Mouse (Mus musculus) fibroblast of lung, adult 2 months (primary cell): ENCODE measurements at regions not wholly inside any gene's neighbourhood (a gene's known extent, or its start where the extent isn't known, plus 50 kb on each side); places are given as distances from the start of the nearest gene placed in this dataset.

Experiments used
- DNase-seq: peaks from one replicate; pipeline ENCODE4 v3.0.0-alpha.2; 2011; ENCODE audit warnings: low read depth

DNA sequence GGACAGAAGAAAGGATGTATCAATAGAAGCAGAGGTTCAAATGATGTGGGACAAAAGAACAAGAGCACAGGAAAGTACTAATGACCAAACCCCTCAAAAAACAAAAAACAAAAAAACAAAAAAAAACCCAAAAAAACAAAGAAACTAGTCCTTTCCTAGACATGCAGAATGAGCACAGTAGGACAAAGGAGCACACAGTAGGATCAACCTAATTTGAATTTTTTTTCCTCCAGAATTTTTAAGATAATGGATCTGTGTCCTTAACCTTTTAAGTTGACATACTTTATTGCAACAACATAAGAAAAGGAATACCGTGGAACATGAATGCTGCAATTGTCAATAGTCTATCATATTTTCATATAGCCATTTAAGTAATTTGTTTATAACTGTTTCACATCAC lies 370.2 kb upstream of the Dach1 start:
- DNase-seq, result no peak

DNA sequence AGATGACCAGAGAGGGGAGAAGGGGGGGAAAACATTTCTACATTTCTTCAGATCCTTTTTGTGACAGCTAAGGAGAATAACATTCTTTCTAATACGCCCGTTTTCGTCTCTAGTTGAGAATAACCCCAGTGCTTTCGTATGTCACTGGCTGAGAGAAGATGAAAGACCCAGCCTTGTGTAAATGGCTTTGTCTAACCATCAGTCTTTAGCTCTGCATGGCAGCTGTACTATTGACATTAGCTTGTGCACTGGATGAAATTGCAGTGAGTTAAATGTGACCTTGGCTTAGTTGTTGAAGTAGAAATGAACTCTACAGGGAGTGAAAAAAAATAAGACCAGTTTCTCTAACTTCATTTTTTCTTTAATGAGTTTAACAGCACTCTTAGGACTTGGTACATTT lies 368.7 kb upstream of the Dach1 start:
- no peak for DNase-seq

DNA sequence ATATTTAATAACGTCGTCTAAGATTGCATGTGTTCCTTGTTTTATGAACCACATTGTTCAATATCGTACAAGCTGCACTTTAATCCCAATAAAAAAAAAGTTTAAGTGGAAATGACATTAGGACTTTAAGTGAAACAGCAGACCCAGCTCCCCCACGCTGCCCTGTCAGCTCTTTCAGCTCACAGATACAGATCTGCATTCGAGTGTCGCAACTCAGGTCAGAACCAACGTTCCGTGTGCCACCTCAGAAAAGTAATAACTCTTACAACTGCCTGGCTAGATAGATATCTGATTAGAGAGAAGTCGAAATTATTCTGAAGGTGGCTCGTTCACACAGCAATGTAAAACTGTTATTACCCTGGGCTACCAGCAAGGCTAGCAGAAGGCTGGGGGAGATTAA lies 364.0 kb upstream of the Dach1 start:
- no peak for DNase-seq

DNA sequence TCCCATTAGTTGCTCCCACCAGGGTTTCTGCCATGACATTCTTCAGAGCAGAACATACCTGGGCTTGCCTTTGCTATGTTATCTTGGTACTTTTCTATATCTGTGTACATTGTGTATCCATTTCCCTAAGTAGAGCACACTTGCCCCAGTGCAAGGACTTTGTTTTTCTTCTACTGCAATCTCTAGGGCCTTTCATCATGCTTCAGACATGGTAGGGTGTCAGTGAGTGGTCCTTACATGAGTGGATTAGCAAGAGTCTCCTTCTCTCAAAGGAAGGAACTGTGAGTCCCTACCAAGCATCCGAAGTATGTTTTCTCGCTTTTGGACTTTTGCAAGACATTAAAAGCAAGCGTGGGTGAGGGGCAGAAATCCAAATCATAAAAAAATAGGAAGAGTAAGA lies 351.4 kb upstream of the Dach1 start:
- no peak for DNase-seq

DNA sequence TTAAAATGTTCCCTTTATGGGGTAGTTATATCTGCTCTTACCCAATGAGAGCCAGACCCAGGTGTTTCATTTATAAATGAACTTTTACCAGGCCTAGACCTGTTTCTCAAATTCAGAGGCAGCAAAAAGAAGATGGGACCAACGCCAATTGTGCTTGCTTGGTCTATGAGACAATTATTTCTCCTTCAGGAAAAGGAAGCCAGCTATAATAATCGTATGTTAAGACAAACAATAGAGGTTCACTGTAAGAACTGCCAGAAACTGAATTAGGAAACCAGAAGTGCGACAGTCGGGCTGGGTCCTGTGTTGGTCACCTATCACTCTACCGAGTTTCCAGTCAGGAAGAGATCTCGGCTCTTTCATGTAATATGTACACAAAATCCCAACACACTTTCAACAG lies 335.8 kb upstream of the Dach1 start:
- no peak for DNase-seq

DNA sequence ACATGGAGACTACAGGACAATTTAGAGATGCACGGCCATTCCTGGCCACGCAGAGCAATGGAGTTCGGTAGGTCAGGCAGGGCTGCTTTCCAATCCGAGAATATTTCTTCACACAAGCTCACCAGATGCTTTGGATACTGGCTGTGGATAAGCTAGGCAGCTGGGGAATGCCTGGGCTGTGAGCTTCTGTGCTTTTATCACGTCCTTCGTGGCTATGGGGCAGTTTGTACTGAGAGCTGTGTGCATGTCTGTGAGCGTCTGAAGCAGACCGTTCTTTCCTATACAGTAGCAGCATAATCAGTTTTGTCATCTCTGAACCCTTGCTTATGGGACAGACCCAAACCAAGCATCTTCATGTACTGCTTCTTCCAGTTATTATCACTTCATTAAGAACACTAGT lies 307.9 kb upstream of the Dach1 start:
- no peak for DNase-seq

DNA sequence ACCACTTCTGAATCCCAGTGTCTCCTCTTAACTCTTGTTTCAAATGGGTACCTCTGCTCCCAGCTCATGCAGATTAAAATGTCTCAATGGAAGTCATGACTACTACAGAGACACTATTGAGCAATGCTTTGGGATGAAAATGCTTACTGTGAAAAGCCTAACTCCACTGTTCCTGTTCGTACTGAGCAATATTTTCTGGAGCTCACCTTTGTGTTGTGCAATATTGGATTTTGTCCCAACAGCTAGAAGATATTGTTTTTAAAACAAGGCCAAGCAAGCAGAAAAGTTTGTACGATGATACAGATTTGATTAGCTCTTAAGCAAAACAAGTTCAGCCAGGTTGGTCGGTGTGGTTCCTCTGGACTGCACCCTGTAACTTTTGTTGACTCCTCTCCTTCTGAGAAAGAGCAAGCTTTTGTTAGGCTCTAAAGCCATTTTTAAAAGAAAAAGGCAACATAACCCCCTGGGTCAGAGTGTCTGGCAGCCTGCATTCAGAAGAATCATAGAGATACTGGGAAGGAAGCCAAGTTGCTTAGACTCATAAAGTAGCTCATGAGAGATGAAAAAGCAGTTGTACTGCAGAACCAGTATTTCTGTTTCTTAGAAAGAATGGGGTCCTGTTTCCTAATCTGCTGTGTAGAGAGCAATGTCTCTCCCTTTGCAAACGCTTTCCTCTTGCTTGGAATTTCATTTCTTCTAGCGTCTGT lies 302.4 kb upstream of the Dach1 start:
- no peak for DNase-seq

DNA sequence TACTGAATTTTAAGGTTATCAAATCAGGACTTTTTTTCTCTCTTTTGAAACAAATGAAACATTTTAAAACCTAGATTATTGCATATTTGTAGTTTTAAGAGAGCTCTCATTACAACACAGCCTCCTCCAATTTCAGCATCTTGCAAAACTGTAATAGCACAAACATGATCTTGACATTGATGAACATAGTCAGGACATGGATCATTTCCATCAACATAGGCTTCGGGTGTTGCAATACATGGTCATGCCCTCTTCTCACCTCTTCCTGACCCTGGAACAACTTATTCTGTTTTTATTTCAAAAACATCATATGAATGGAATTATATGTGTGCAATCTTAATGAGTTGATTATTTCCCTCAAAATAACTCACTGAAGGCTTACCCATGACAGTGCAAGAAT lies 284.9 kb upstream of the Dach1 start:
- no peak for DNase-seq

DNA sequence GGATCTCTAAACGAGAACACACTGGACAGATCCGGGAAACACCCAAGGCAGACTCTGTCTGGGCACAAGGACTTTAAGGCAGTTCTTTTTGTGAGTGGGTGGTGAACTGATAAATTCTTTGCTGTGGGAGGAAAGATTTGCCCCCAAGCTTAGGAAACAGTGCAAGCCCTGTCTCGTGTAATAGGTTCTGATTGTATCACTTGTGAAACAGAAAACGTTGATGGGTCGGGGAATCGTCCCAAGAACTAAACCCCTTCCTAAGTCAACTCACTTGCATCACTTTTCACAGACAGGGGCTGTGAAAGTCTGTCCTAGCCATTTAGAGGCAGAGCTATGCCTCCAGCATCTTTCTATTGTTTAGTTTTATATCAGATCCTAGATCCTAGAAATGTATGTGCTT lies 282.6 kb upstream of the Dach1 start:
- DNase-seq, result no peak

DNA sequence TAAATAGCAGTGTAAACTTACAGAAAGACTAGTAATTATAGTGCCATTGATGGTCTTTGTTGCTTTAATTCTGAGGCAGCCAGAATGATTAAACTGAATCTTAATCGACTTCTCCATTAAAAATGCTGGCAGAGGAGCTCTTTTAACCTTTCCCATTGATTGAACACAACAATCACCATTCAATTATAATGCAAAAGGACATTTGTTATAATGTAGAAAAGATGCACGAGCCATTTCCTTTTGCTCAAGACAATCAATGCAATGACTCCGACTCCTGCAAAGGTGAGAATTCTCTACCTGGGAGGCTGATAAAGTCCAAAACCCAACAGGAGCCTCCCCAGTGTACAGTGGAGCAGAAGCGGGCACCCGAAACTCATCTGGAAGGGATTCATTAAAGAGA lies 280.0 kb upstream of the Dach1 start:
- no peak for DNase-seq

DNA sequence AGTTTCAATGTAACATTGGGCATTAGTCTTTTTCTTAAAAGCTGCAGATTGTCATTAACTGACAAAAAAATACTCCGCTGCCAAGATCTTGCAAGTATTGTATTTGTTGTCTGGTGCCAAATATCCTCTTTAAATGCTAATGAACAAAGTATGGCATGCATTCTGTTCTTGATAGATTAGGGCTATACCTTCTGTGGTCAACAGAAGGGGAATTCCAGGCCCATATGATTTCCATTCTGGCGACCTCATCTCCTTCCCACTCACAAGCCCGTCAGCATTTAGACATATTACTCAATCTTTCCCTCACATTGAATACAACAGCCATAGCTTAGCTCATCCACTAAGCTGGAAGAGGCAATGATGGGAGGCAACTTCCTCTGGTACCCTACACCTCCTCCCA lies 272.8 kb upstream of the Dach1 start:
- no peak for DNase-seq

DNA sequence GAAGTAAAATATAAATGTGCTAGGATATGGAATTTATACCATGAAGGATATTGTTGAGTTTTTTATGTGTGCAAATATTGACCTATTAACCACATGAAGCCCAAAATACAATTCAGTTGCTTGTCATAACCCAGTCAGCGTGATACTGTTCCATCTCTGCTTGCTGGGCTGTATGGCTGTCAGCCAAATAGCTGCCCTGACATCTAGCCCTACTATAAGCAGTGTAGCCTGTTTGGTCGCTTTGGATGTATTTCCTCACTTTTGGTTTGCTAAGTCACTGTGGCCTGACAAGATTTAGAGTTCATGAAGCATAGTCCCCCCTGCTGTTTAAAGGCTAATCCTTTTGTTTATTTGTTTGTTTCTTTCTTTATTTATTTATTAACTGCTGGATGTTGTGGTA lies 272.4 kb upstream of the Dach1 start:
- DNase-seq, result no peak

DNA sequence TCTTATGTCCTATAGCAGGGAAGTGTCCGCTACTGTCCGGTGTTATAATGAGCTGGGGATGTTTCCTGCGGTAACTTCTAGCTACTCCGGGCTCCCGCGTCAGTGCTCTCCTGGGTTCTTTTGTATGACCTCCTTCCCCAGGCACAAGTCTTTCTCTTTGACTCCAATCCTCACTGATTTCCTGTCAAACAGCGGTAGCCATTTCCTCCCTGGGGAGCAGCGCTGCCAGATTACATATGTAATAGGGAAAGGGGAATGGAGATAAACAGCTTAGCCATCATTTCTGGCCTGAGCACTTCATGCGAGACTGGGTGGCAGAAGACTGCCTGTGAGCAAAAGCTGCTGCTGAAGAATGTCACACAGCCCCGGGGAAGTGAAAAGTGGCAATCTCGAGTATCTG lies 262.4 kb upstream of the Dach1 start:
- DNase-seq, result no peak

DNA sequence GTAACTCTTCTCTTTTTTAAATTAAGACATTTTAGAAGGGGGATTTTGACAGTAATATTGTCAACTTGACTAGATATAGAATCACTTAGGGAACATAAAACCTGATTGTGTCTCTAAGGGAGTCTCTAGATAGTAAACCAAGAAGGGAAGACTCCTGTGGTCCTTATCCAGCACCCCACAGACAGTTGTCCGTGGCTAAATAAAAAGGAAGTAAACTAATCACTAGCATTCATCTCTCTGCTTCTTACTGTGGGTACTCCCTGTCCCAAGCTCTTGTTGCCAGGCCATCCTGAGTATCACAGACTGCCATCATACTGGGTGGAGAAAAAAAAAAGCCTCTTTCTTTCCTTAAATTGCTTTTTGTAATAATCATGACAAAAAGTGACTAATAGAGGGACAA lies 248.2 kb upstream of the Dach1 start:
- DNase-seq, result no peak

DNA sequence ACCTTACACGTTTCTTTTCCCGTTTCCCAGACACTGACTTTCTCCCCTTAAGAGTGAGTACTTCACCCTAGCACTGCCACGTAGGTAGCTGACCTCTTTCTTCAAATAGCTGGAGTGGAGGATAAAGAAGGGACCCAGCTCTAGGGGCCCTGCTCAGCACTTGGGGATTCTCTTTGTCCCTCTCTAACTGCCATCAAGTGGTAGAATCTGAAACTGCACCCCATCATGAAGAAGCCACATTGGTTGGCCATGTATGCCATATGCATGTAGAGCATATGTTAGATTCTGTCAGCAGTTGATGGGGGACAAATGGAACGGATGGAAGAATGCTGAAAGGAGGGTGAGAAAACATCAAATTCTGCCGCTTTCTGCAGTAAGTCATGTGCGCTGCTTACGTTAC lies 244.6 kb upstream of the Dach1 start:
- DNase-seq, result no peak

DNA sequence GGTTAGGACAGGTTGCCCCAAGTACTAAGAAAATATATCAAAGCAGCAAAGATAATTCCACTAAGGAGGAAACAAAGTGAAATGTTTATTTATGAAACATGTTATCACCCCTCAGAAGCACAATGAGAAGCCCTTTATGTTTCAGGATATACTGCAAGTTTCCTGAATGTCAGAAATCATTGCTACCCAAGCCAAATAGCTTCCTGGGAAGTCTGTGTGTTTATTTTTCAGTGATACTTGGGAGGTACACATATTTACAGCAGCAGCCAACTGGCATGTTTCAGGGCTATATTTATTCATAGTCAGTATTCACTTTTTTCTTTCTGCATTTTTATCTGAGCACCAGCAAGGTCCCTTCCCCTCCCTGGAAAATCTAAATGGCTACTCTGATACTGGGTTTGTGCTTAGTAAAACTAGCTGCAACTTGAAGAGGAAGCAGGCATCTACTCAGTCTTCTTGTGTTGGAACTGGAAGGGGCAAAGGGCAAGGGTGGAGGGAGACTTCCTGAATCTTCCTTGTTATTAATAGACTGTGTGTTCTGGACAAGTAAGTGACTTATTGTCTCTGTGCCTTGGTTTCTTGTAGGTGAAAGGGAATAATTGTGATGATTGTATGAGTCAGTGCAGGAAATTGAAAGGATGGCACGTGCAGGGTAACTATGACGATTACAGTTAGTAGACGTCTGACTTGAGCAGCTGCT lies 236.5 kb upstream of the Dach1 start:
- no peak for DNase-seq

DNA sequence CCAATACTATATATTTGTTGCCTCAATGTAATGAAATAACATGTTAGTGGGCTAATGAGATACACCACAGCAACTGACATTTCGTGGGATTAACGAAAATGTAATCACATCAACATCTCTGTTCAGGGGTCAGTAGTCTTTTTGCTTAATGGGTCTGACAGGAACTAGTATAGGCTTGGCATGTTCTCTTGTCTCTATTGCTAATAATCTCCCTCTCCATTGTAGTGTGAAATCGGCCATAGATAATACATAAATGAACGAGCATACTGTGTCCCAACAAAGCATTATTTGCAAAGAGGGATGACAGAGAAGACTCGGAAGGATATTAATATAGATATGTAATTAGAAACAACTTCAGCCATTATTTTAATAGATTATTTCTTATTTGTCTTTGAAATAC lies 234.5 kb upstream of the Dach1 start:
- DNase-seq, result no peak

DNA sequence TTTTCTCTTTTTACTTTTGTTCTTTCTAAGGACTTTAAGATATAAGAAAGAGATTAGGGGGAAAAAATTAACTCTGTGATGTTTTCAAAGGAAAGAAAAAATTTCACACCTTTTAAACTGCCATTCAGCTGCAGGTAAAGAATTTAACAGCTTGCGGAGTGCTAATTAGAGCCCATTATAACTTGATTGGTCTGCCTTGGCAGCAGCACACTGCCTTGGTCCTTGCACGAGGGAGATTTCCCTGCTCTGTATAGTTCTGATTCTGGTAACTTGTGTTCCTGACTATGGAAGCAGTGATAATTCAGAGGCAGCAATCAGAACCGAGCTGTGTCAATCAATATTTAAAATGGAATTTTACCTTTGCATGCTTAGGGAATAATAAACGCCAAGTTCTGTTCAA lies 218.3 kb upstream of the Dach1 start:
- DNase-seq, result no peak
